Mouse (Mus musculus) cortical plate, adult 2 months (tissue): ENCODE measurements at regions not wholly inside any gene's neighbourhood (a gene's known extent, or its start where the extent isn't known, plus 50 kb on each side); places are given as distances from the start of the nearest gene placed in this dataset.

Experiments
- CTCF ChIP-seq: fragments of 200-500 bp; IDR thresholded peaks from 2 replicates; pipeline ENCODE4 v1.5.1; 2011; ENCODE audit warnings: mild to moderate bottlenecking, control low read depth, low read length; ENCODE audit not compliant: insufficient read depth; ENCODE audit errors: extremely low read depth
- POLR2A ChIP-seq: fragments of 200-500 bp; IDR thresholded peaks from 2 replicates; pipeline ENCODE4 v1.6.1; 2011; ENCODE audit warnings: mild to moderate bottlenecking, low read length, control low read depth; ENCODE audit not compliant: insufficient read depth; ENCODE audit errors: extremely low read depth

DNA sequence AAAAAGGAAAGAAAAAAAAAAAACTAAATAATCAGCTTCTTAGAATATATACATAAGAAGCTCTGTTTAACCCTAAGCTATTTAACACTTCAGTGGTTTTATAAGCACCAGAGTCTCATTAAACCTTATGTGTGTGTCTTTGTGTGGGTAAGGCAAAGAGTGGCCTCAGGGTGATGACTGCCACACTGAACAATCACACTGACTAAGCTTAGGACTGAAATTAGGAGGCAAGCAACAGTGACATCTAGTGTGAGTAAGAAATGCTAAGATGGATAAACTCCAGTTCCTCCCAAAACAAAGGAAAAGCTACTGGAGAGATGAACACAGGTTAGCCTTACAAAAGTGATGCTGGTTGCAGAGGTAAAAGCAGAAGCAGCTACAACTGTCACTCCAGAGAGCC lies 392.6 kb upstream of the Ascc3 start:
- TF ChIP-seq CTCF (peak; percentile 51), POLR2A (no peak)
